In the genomic region with DNA sequence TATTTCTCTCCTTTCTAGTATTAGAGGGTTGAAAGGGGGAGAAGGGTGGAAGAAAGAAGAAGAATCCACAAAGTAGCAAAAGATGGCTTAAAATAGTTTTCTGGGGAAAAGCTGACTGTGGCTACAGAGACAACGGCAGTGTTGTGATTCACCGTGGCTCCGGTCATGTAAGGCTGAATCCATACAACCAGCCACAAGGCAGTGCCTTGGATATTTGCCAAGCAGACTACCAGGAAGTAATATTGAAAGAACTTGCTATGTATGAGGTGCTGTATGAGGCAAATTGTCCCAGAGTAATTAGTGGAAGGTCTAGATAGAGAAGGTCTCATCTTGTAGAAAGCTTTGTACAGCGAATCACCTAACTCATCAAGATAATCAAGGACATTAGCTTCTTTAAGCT, we compare ENCODE assay signal across 21 mouse cellular contexts. TPM values are rescaled to one million over a fixed set of nuclear protein-coding genes. Genes with fewer than 3 reads are reported as not detected.
"Had no signal": no experiment of that assay in that cellular context is flagged by ENCODE, and none has a peak within 500 bp of the region (broad histone marks: within the 10 kb centered on the region; RNA-seq: fewer than 3 reads in every experiment).

No protein-coding gene starts in this region.

- H3K4me2 ChIP-seq: kidney, embryonic 15.5 days; liver, embryonic 13.5 days; midbrain, embryonic 13.5 days; neural tube, embryonic 13.5 days had no signal

- ATAC-seq: midbrain, embryonic 13.5 days; midbrain, embryonic 16.5 days had no signal

- H3K27me3 ChIP-seq: midbrain, embryonic 13.5 days; neural tube, embryonic 13.5 days had no signal

- H3K4me1 ChIP-seq: kidney, embryonic 15.5 days; midbrain, embryonic 13.5 days; neural tube, embryonic 13.5 days had no signal

- H3K27ac ChIP-seq: kidney, embryonic 15.5 days; left cerebral cortex, adult 2 months; liver, embryonic 13.5 days; macrophage; midbrain, embryonic 13.5 days; neural tube, embryonic 13.5 days had no signal

- H3K9ac ChIP-seq: kidney, embryonic 15.5 days; liver, embryonic 13.5 days; midbrain, embryonic 13.5 days; neural tube, embryonic 13.5 days had no signal

- H3K36me3 ChIP-seq: kidney, embryonic 15.5 days; liver, embryonic 13.5 days; midbrain, embryonic 13.5 days; neural tube, embryonic 13.5 days had no signal

- H3K4me3 ChIP-seq: kidney, embryonic 15.5 days; left cerebral cortex, adult 2 months; liver, embryonic 13.5 days; midbrain, embryonic 13.5 days; myocyte; neural tube, embryonic 13.5 days had no signal

- H3K9me3 ChIP-seq: kidney, embryonic 15.5 days; liver, embryonic 13.5 days; midbrain, embryonic 13.5 days; neural tube, embryonic 13.5 days had no signal

- DNase-seq: kidney, adult 11 months; kidney, adult 8-10 months; kidney, postnatal 10 days; kidney, postnatal 36 days; layer of hippocampus, postnatal 36 days; liver, embryonic 13.5 days; lung, adult 2 months; lung, postnatal 10 days; retina, postnatal 1 day; right cerebral cortex, postnatal 4 days; thymus, postnatal 36 days had no signal

RNA-seq across cellular contexts. Expression of a gene that starts 22.8 kb away (rescaled TPM):
- total RNA-seq: megakaryocyte, adult 5-6 weeks; monocyte, adult 5-6 weeks; neutrophil, adult 5-6 weeks had no signal
- polyA plus RNA-seq: macrophage, myocyte had no signal

RNA-seq across cellular contexts. Expression of a gene that starts 25.5 kb away (rescaled TPM):
- total RNA-seq: megakaryocyte, adult 5-6 weeks; monocyte, adult 5-6 weeks; neutrophil, adult 5-6 weeks had no signal
- polyA plus RNA-seq: macrophage had no signal
